Mouse (Mus musculus) heart, postnatal 10 days (tissue): ENCODE measurements at regions not wholly inside any gene's neighbourhood (a gene's known extent, or its start where the extent isn't known, plus 50 kb on each side); places are given as distances from the start of the nearest gene placed in this dataset.

Source experiments
- DNase-seq, 2 experiments: peaks; one replicate each; pipeline ENCODE4 v3.0.0; 2021
- intact Hi-C: fragments of 180-260 bp; cut with DNase I; formaldehyde crosslinking; loops from one replicate; pipeline ENCODE4 v1.15.1; 2025

- intact Hi-C loops, result no loop called here
- no peak for DNase-seq
Measured at GRCm38 (mm10) chr12:25216792-25217516, 120.0 kb upstream of the Id2 start.

GRCm38 (mm10) chr12:25215266-25215665, 118.3 kb upstream of the Id2 start:
- intact Hi-C loops, result no loop called here
- DNase-seq, result no peak

GRCm38 (mm10) chr12:25213782-25214478, 117.0 kb upstream of the Id2 start:
- DNase-seq, result no peak
- intact Hi-C loops, result no loop called here

- intact Hi-C loops, result no loop called here
- DNase-seq, result no peak
Measured at GRCm38 (mm10) chr12:25211331-25211730, 114.4 kb upstream of the Id2 start.

GRCm38 (mm10) chr12:25210597-25210996, 113.7 kb upstream of the Id2 start:
- DNase-seq, result no peak
- intact Hi-C loops, result no loop called here

GRCm38 (mm10) chr12:25209333-25209728, 112.4 kb upstream of the Id2 start:
- no peak for DNase-seq
- intact Hi-C loops, result no loop called here

- intact Hi-C loops, result no loop called here
- DNase-seq, result peak; percentile 28 to 42
Measured at GRCm38 (mm10) chr12:25208670-25209332, 111.9 kb upstream of the Id2 start.

- DNase-seq, result no peak
Measured at GRCm38 (mm10) chr12:25203371-25204067, 106.6 kb upstream of the Id2 start.

GRCm38 (mm10) chr12:25200161-25200560, 103.2 kb upstream of the Id2 start:
- intact Hi-C loops, result no loop called here
- no peak for DNase-seq

More at GRCm38 (mm10) chr12:25203371-25204067, 106.6 kb upstream of the Id2 start:
- intact Hi-C loops, result no loop called here

GRCm38 (mm10) chr12:25197757-25198156, 100.8 kb upstream of the Id2 start:
- DNase-seq, result no peak
- intact Hi-C loops, result no loop called here

- intact Hi-C loops, result no loop called here
- DNase-seq, result no peak
Measured at GRCm38 (mm10) chr12:25196022-25196421, 99.1 kb upstream of the Id2 start.

- DNase-seq, result no peak
- intact Hi-C loops, result loop anchor here (5.0 kb wide), 1 partner anchor 70 kb away; no protein-coding TSS in a partner anchor
Measured at GRCm38 (mm10) chr12:25192216-25192615, 95.3 kb upstream of the Id2 start.

GRCm38 (mm10) chr12:25190360-25190759, 93.4 kb upstream of the Id2 start:
- intact Hi-C loops, result loop anchor here (5.0 kb wide), 1 partner anchor 72 kb away; no protein-coding TSS in a partner anchor
- peak; percentile 61 to 63 for DNase-seq

- intact Hi-C loops, result no loop called here
- DNase-seq, result peak; percentile 60 to 67
Measured at GRCm38 (mm10) chr12:25189174-25189761, 92.3 kb upstream of the Id2 start.

GRCm38 (mm10) chr12:25188556-25188955, 91.6 kb upstream of the Id2 start:
- intact Hi-C loops, result no loop called here
- DNase-seq, result no peak

GRCm38 (mm10) chr12:25187216-25187615, 90.3 kb upstream of the Id2 start:
- intact Hi-C loops, result no loop called here
- DNase-seq, result no peak

GRCm38 (mm10) chr12:25182680-25183079, 85.7 kb upstream of the Id2 start:
- intact Hi-C loops, result no loop called here
- DNase-seq, result no peak

- intact Hi-C loops, result no loop called here
- no peak for DNase-seq
Measured at GRCm38 (mm10) chr12:25181317-25181716, 84.4 kb upstream of the Id2 start.

GRCm38 (mm10) chr12:25180861-25181260, 83.9 kb upstream of the Id2 start:
- no peak for DNase-seq
- intact Hi-C loops, result no loop called here

GRCm38 (mm10) chr12:25180289-25180688, 83.3 kb upstream of the Id2 start:
- no peak for DNase-seq
- intact Hi-C loops, result no loop called here
